Mouse (Mus musculus): ENCODE measurements around the gene Ccdc120. TPM values are rescaled to one million over a fixed set of nuclear protein-coding genes. Genes with fewer than 3 reads are reported as not detected.
A peak's percentile ranks its signal among the peaks of the same experiment; 100 is the strongest.

Gene Ccdc120
- polyA plus RNA-seq, 1 experiment from 2014 or later = 1.7 TPM

DNA sequence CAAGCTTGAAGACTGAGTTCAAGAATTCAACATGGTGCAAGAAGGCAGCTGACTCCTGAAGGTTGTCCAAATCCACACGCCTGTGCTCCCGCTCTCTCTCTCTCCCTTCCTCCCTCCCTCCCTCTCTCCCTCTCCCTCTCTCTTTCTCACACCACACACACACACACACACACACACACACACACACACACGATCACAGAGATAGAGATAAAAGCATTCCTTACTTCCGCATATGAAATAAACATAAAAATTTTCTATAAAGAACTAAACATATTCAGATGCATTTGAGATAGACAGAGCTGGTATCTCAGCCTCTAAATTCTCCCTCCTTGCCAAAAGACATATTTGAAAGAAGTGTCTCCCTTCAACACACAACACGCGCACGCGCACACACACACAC, 5.3 kb downstream of the Ccdc120 start:
- DNase-seq = no peak
- Histone ChIP-seq H3K4me3 (replicated peaks) (no peak overlapping the region), H3K27ac (no peak overlapping the region), H3K36me3 (no peaks in the 10 kb centered on the region), H3K4me2 (no peak overlapping the region), H3K9me3 (replicated peaks) (no peaks in the 10 kb centered on the region), H3K27me3 (no peaks in the 10 kb centered on the region), H3K9ac (no peak overlapping the region), H3K4me1 (replicated peaks) (peaks cover 14% of the 10 kb centered on the region)
- ATAC-seq (ENCODE audit: low read depth) = no peak
- WGBS (ENCODE audit: insufficient replicate concordance) = 77% methylated on average over 8 of the region's 8 CpGs

DNA sequence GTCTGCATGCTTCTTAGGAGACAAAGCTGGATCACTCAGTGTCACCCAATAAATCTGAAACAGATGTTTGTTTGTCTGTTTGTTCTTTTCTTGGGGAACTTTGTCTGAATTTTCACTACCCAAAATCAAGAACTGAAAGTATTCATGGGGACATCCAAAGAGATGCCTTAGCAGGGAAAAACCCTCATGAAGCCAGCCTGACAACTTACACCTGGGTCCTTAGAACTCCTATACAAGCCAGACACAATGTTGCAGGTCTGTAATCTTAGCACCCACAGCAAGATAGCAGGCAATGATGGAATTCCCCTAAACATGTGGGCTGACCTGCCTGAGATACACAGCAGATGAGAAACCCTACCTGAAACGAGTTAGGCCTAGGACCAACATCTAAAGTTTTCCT, 5.8 kb downstream of the Ccdc120 start:
- 33% methylated on average over 1 of the region's 1 CpGs for WGBS (ENCODE audit: insufficient replicate concordance)
- no peak overlapping the region for H3K27ac ChIP-seq
- H3K4me2 ChIP-seq = no peak overlapping the region
- no peak overlapping the region for H3K9ac ChIP-seq
- ATAC-seq (ENCODE audit: low read depth) (no peak), DNase-seq (no peak)
- H3K36me3 ChIP-seq = no peaks in the 10 kb centered on the region
- H3K9me3 ChIP-seq (replicated peaks) = no peaks in the 10 kb centered on the region
- no peak overlapping the region for H3K4me3 ChIP-seq (replicated peaks)
- H3K4me1 ChIP-seq (replicated peaks) = peaks cover 15% of the 10 kb centered on the region
- no peaks in the 10 kb centered on the region for H3K27me3 ChIP-seq

DNA sequence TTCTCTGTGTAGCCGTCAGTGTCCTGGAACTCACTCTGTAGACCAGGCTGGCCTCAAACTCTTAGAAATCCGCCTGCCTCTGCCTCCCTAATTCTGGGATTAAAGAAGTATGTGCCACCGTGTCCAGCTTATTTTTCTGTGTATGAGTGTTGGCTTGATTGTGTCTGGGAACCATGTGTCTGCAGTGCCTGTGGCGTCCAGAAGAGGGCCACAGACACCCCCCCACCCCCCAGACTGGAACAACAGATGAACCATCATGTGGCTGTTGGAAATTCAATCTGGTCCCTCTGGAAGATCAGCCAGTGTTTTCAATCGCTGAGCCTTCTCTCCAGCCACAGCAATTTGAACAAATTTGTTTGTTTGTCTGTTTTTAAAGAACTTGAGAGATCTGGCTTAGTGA, 7.2 kb downstream of the Ccdc120 start:
- Histone ChIP-seq H3K4me1 (replicated peaks) (peaks cover 16% of the 10 kb centered on the region), H3K4me3 (replicated peaks) (no peak overlapping the region), H3K9ac (no peak overlapping the region), H3K4me2 (no peak overlapping the region), H3K9me3 (replicated peaks) (no peaks in the 10 kb centered on the region), H3K36me3 (no peaks in the 10 kb centered on the region), H3K27ac (no peak overlapping the region), H3K27me3 (no peaks in the 10 kb centered on the region)
- DNase-seq (no peak), ATAC-seq (ENCODE audit: low read depth) (no peak)
- WGBS (ENCODE audit: insufficient replicate concordance) = 38% methylated on average over 5 of the region's 5 CpGs

DNA sequence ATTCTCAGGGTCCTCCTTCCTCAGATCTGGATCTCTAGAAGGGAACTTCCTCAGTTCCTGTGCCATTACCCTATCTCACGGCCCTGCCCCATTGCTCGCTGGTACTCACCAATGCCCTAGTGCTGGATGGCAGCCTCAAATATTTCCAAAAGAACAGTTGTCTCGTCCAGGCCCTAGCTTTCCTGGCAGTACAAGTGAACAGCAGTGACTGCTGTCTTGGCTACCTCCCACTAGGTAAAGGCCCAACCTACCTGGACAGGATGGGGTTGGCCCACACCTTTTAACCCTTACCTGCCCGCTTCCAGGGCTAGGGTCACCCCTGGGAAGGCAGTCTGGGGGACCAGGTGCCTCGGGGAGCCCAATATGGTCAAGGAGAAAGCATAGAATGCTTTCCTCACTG, 9.6 kb downstream of the Ccdc120 start:
- Histone ChIP-seq H3K4me1 (replicated peaks) (peaks cover 16% of the 10 kb centered on the region), H3K9ac (no peak overlapping the region), H3K36me3 (no peaks in the 10 kb centered on the region), H3K4me2 (peak overlapping the region; percentile 14; the same call in 1 of the 2 replicates), H3K4me3 (replicated peaks) (no peak overlapping the region), H3K9me3 (replicated peaks) (no peaks in the 10 kb centered on the region), H3K27me3 (no peaks in the 10 kb centered on the region), H3K27ac (0 out of 2 replicates have a peak overlapping the region, but pooled peaks have one; percentile 59)
- no peak; the same call in 1 of the 2 replicates for ATAC-seq (ENCODE audit: low read depth)
- WGBS (ENCODE audit: insufficient replicate concordance) = 42% methylated on average over 5 of the region's 5 CpGs
- DNase-seq = no peak

DNA sequence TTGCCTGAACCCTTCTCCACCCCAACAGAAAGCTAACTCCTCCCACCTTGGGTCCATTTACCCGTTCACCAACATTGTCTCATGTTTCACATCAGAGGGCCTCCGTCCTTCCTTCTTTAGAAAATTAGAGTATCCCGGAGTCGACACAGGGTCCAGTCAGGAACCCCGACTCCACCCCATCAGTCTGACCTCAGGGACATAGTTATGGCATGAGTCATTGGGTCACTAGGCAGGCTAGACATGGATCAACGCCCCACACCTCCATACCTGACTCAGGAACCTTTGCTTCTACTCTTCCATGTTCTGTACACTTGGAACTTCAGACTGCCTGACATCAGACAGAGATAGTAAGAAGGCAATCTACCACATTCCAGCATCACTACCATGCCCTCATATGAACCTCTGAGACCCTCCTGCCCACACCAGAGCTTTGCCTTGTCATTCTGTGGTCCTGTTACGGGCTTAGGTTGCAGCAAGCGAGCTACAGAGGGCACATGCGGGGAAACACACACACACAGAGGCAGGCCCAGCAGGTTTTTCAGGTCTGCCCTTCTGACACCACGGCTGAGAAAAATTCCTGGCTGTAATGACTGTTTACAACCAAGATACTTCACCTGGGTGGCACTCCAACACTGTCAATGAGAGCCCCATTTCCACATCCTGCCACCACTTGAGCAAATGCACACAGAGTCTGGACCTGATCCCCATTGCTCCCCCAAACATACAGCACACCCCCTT, 10.5 kb downstream of the Ccdc120 start:
- Histone ChIP-seq H3K27me3 (no peaks in the 10 kb centered on the region), H3K4me1 (replicated peaks) (peaks cover 16% of the 10 kb centered on the region), H3K4me3 (replicated peaks) (no peak overlapping the region), H3K4me2 (peak overlapping the region; percentile 4; the same call in 1 of the 2 replicates), H3K9me3 (replicated peaks) (no peaks in the 10 kb centered on the region), H3K36me3 (no peaks in the 10 kb centered on the region), H3K9ac (peak overlapping the region; percentile 9; the same call in 1 of the 2 replicates), H3K27ac (peak overlapping the region; percentile 59)
- WGBS (ENCODE audit: insufficient replicate concordance) = 57% methylated on average over 10 of the region's 10 CpGs
- peak; percentile 21; the same call in 1 of the 2 replicates for ATAC-seq (ENCODE audit: low read depth)
- DNase-seq = no peak

DNA sequence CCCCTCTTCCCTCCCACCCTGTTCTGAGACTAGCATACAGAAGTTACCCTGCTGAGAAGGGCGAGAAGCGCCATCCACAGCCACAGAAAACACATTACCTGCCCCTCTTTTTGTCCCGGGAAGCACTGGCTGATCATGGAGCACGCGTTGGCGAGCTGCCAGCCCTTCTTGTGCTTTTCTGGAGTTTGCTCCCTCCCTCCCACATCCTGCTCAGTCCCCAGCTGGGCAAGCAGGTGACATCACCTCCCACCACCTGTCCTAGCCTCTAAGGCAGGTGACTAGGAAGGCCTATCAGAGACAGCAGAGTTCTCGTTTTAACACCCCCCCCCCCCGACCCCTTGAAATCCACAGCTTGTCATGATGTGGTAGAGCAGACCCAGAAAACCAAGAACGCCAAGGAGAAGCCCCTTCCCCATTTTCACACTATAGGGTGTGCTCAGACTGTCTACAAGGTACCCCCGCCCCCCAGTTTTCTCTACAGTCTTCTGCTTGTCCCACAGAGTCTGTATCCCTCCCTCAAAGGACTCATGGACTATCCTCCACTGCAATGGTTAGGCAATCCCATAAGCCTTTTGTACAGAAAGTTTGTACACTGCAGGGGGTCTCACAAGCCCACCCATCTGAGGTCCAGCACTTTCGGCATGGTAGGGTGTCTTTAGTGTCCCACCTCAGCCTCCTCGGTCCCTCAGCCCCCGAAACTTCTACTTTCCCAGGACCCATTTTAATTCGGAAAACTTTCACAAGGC, 11.2 kb downstream of the Ccdc120 start:
- Histone ChIP-seq H3K4me2 (no peak overlapping the region), H3K9me3 (replicated peaks) (no peaks in the 10 kb centered on the region), H3K9ac (no peak overlapping the region), H3K27ac (no peak overlapping the region), H3K27me3 (no peaks in the 10 kb centered on the region), H3K4me1 (replicated peaks) (peaks cover 16% of the 10 kb centered on the region), H3K36me3 (no peaks in the 10 kb centered on the region), H3K4me3 (replicated peaks) (no peak overlapping the region)
- WGBS (ENCODE audit: insufficient replicate concordance) = 65% methylated on average over 14 of the region's 14 CpGs
- no peak for DNase-seq
- ATAC-seq (ENCODE audit: low read depth) = 0 out of 2 replicates have a peak, but pooled peaks have one; percentile 45

DNA sequence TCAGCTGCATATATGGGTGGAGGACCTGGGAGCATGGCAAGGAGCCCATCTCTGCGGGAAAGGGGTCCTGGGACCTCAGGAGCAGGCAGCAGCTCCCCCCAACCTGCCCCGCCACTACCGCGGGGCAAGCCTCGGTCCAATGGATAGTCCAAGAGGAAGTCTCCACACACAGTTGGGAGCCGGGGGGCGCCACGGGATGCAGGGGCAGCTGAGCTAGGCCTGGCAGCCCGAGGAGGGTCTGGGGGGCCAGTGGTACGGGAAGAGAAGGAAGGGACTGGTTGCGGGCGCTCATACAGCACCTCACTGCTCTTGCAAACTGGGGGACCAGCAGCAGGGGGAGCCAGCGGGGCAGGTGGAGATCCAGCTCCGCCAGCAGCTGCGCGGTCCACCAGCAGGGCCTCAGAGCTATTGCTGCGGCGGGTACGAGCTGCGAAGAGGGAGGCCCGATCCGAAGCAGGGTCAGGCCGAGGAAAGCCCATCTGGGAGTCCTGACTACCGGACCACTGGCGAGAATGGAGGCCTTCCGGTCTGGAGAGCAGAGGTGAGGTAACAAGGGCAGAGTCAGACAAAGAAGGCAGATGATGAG, 17.0 kb downstream of the Ccdc120 start:
- ATAC-seq (ENCODE audit: low read depth) (peak; percentile 60; the same call in 1 of the 2 replicates), DNase-seq (peak; percentile 72)
- Histone ChIP-seq H3K9me3 (replicated peaks) (no peaks in the 10 kb centered on the region), H3K36me3 (no peaks in the 10 kb centered on the region), H3K9ac (peak overlapping the region; percentile 29; the same call in 1 of the 2 replicates), H3K4me1 (replicated peaks) (peaks cover 12% of the 10 kb centered on the region), H3K27ac (no peak overlapping the region), H3K4me3 (replicated peaks) (peak overlapping the region; percentile 25; the same call in 1 of the 2 replicates), H3K4me2 (peak overlapping the region; percentile 47), H3K27me3 (no peaks in the 10 kb centered on the region)
- 23% methylated on average over 26 of the region's 26 CpGs for WGBS (ENCODE audit: insufficient replicate concordance)

DNA sequence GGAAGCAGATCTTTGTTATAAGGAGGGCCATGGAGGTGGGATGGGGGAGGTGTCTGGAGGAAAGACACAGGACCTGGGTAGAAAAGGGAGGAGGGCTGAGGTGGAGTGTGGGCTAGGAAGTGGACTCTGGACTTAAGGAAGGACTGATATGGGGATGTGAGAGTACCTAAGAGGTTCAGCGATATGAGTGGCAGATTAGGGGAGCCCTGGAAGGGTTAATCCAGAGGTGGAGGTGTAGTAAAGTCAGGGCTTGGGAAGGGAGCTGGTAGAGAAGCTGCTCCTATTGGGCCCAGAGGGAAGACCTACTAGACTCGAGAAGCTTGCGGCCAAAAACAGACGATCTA, 21.8 kb downstream of the Ccdc120 start:
- Histone ChIP-seq H3K9ac (0 out of 2 replicates have a peak overlapping the region, but pooled peaks have one; percentile 31), H3K27ac (no peak overlapping the region), H3K4me3 (replicated peaks) (peak overlapping the region; percentile 49), H3K9me3 (replicated peaks) (no peaks in the 10 kb centered on the region), H3K4me2 (peak overlapping the region; percentile 66), H3K27me3 (no peaks in the 10 kb centered on the region), H3K36me3 (peaks cover 30% of the 10 kb centered on the region), H3K4me1 (replicated peaks) (peaks cover 17% of the 10 kb centered on the region)
- WGBS (ENCODE audit: insufficient replicate concordance) = 18% methylated on average over 4 of the region's 4 CpGs
- ATAC-seq (ENCODE audit: low read depth) (no peak), DNase-seq (no peak)

DNA sequence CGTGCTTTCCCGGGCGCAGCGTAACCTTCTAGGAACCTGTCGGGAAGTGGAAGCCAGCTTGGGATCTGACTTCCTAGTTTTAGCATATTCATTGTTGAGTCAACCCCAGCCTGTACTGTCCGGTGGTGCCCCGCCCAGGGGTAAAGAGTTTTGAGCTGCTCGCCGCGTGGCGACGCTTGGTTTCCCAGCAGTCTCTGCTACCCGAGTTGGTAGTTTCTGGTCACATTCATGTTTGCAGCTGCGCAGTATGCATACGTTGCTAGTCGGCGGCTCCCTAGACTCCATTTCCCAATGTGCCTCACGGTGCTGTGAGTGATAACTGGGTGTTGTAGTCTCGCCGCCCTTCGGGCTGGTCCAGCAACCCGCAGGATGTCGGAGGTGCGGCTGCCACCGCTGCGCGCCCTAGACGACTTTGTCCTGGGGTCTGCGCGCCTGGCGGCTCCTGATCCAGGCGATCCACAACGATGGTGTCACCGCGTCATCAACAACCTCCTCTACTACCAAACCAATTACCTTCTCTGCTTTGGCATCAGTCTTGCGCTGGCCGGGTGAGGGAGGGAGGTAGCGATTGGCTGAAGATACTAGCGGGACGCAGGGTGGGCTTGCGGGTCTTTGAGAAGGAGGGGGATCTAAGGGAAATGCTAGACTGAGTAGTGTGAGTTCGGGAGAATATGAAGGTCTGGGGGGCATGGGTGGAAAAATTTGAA, 22.3 kb downstream of the Ccdc120 start, which contains the start of gene Praf2:
Praf2 (plus strand) TSS at position 225 of the 707 bp plus-strand sequence.
- DNase-seq (peak; percentile 74), ATAC-seq (ENCODE audit: low read depth) (peak; percentile 93)
- H3K36me3 ChIP-seq = peaks cover 32% of the 10 kb centered on the region
- peak within 1 kb of the TSS; percentile 63 for H3K27ac ChIP-seq
- H3K27me3 ChIP-seq = no peaks in the 10 kb centered on the region
- H3K4me2 ChIP-seq = peak within 1 kb of the TSS; percentile 66
- peak within 1 kb of the TSS; percentile 52; the same call in 1 of the 2 replicates for H3K9ac ChIP-seq
- H3K9me3 ChIP-seq (replicated peaks) = no peaks in the 10 kb centered on the region
- H3K4me1 ChIP-seq (replicated peaks) = peaks cover 13% of the 10 kb centered on the region
- H3K4me3 ChIP-seq (replicated peaks) = peak within 1 kb of the TSS; percentile 49
- WGBS (ENCODE audit: insufficient replicate concordance) = 16% methylated on average over 42 of the region's 42 CpGs

DNA sequence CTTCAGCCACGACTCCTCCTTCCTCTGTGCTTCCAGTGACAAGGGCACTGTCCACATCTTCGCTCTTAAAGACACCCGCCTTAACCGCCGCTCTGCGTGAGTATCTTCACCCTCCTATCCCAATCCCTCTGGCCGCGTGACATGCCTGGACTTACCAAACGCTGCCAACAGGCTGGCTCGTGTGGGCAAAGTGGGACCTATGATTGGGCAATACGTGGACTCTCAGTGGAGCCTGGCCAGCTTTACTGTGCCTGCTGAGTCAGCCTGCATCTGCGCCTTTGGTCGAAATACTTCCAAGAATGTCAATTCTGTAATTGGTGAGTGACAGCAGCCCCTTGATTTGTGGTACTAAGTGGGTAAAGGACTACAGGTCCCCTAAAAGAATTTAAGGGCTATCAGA, 23.5 kb downstream of the Ccdc120 start:
- no peak for DNase-seq
- Histone ChIP-seq H3K9ac (no peak overlapping the region), H3K4me2 (no peak overlapping the region), H3K27ac (no peak overlapping the region), H3K9me3 (replicated peaks) (no peaks in the 10 kb centered on the region), H3K4me1 (replicated peaks) (peaks cover 19% of the 10 kb centered on the region), H3K27me3 (no peaks in the 10 kb centered on the region), H3K36me3 (peaks cover 32% of the 10 kb centered on the region), H3K4me3 (replicated peaks) (no peak overlapping the region)
- 83% methylated on average over 13 of the region's 13 CpGs for WGBS (ENCODE audit: insufficient replicate concordance)
- no peak for ATAC-seq (ENCODE audit: low read depth)

DNA sequence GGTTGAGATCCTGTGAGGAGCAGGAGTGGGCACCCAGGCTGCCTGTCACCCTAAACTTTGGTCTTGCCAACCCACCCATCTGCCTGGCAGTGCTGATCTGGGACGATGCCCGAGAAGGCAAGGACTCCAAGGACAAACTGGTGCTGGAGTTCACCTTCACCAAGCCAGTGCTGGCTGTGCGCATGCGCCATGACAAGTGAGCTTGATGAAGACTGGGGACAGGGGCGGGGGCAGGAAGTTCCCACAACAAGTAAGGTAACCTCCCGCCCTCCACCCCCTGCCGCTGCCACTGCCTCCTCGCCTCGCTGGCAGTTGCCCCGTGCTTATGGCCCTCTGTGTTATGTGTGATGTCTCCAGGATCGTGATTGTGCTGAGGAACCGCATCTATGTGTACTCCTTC, 24.9 kb downstream of the Ccdc120 start:
- DNase-seq = no peak
- no peak for ATAC-seq (ENCODE audit: low read depth)
- H3K27ac ChIP-seq = no peak overlapping the region
- no peaks in the 10 kb centered on the region for H3K9me3 ChIP-seq (replicated peaks)
- no peak overlapping the region for H3K4me2 ChIP-seq
- H3K27me3 ChIP-seq = no peaks in the 10 kb centered on the region
- H3K36me3 ChIP-seq = peaks cover 32% of the 10 kb centered on the region
- 75% methylated on average over 12 of the region's 12 CpGs for WGBS (ENCODE audit: insufficient replicate concordance)
- no peak overlapping the region for H3K9ac ChIP-seq
- H3K4me3 ChIP-seq (replicated peaks) = no peak overlapping the region
- H3K4me1 ChIP-seq (replicated peaks) = peaks cover 22% of the 10 kb centered on the region
